Mouse (Mus musculus) liver, adult 10 weeks (tissue): ENCODE measurements around the gene Stx18. TPM values are rescaled to one million over a fixed set of nuclear protein-coding genes. Genes with fewer than 3 reads are reported as not detected.

Source experiments
- polyA plus RNA-seq: library from polyadenylated mRNA; stranded (reverse); fragments of 350-450 nt; fragmentation: Illumina TruSeq; extraction: RNeasy Lipid Tissue Mini Kit (QIAGEN cat#74804); gene quantifications from one replicate; pipeline ENCODE4 v1.2.3, GENCODE M21; 2014; ENCODE audit warnings: low read depth, low replicate concordance

Gene Stx18
- 27.2 TPM for polyA plus RNA-seq

GRCm38 (mm10) chr5:38038710-38039592 is at the start of gene Stx18:
TSS of gene Stx18 (plus strand) at chr5:38038742.

GRCm38 (mm10) chr5:38159634-38160413 is 121.3 kb downstream of the Stx18 start, which contains the start of gene Nsg1:
TSS of gene Nsg1 (minus strand) at chr5:38159907.

Other genes starting within 250 kb of the Stx18 start
- gene Msx1, start 214.2 kb upstream of the Stx18 start, polyA plus RNA-seq: not detected
- gene Nsg1, start 121.2 kb downstream of the Stx18 start, polyA plus RNA-seq: 0.50 TPM
- 0.82 TPM for gene Zbtb49, start 181.7 kb downstream of the Stx18 start, polyA plus RNA-seq
- gene Lyar, start 181.7 kb downstream of the Stx18 start, polyA plus RNA-seq: 13.5 TPM
- 25.9 TPM for gene Tmem128, start 221.4 kb downstream of the Stx18 start, polyA plus RNA-seq
- gene Otop1, start 237.2 kb downstream of the Stx18 start, polyA plus RNA-seq: not detected